Mouse (Mus musculus): ENCODE results near the gene Pip5k1a.

- TF ChIP-seq CTCF (IDR thresholded peaks at IDR 0.05; ENCODE audit: low read depth), result no peak
- no peak for TF ChIP-seq EP300 (IDR thresholded peaks at IDR 0.05; ENCODE audit: low read depth)
Observed at GRCm38 (mm10) chr3:95047914-95048313, 58.8 kb downstream of the Pip5k1a start.

Measured in liver, embryonic 14.5 days (tissue).